Mouse (Mus musculus) MEL (cell line): ENCODE measurements around the gene Gm20388. TPM values are rescaled to one million over a fixed set of nuclear protein-coding genes. Genes with fewer than 3 reads are reported as not detected.

Experiments
- DNase-seq: peaks from one replicate; pipeline ENCODE4 v3.0.0; 2011; ENCODE audit warnings: low read depth, low spot score
- H3K27ac ChIP-seq: 2 replicates; pipeline ENCODE4 v1.5.1; 2012; ENCODE audit warnings: low read depth, mild to moderate bottlenecking, control low read depth, low read length, moderate library complexity; ENCODE audit not compliant: control insufficient read depth
- H3K27me3 ChIP-seq, 2 experiments: fragments of 150-350 bp in 1 of 2; sonication (generic) in 1 of 2; 2 replicates each; pipeline ENCODE4 v1.6.1; 2012; ENCODE audit warnings: low read length in 2 of 2, mild to moderate bottlenecking in 2 of 2, improper control_type of control experiment in 1 of 2, moderate library complexity in 1 of 2; ENCODE audit not compliant: insufficient read depth in 2 of 2, control insufficient read depth in 1 of 2
- H3K36me3 ChIP-seq, 2 experiments: 2 replicates each; pipeline ENCODE4 v1.6.1; 2012 to 2014; ENCODE audit warnings: low read length in 2 of 2, improper control_type of control experiment in 1 of 2, inconsistent platforms in 1 of 2, mild to moderate bottlenecking in 1 of 2; ENCODE audit not compliant: insufficient read depth in 2 of 2, control insufficient read depth in 1 of 2
- H3K4me1 ChIP-seq, 2 experiments: fragments of 150-350 bp in 1 of 2; sonication (generic) in 1 of 2; 2 replicates each; pipeline ENCODE4 v1.6.1; 2012; ENCODE audit warnings: low read length in 2 of 2, improper control_type of control experiment in 1 of 2, mild to moderate bottlenecking in 1 of 2; ENCODE audit not compliant: insufficient read depth in 2 of 2, control insufficient read depth in 1 of 2
- H3K4me3 ChIP-seq, 2 experiments: fragments of 150-350 bp in 1 of 2; sonication (generic) in 1 of 2; 2 replicates each; pipeline ENCODE4 v1.5.1; 2012; ENCODE audit warnings: low read depth in 2 of 2, low read length in 2 of 2, mild to moderate bottlenecking in 2 of 2, moderate library complexity in 2 of 2, control low read depth in 1 of 2, improper control_type of control experiment in 1 of 2; ENCODE audit not compliant: control insufficient read depth in 1 of 2, insufficient read depth in 1 of 2
- H3K79me2 ChIP-seq: 2 replicates; pipeline ENCODE4 v1.6.1; 2012; ENCODE audit warnings: mild to moderate bottlenecking, low read length, moderate library complexity; ENCODE audit not compliant: control insufficient read depth, poor library complexity, insufficient read depth
- H3K9ac ChIP-seq: 2 replicates; pipeline ENCODE4 v1.6.1; 2012; ENCODE audit warnings: low read depth, mild to moderate bottlenecking, control low read depth, low read length, moderate library complexity; ENCODE audit not compliant: control insufficient read depth, poor library complexity, severe bottlenecking
- H3K9me3 ChIP-seq: fragments of 150-350 bp; sonication (generic); replicated peaks from 2 replicates; pipeline ENCODE4 v1.6.1; 2012; ENCODE audit warnings: mild to moderate bottlenecking, low read length, improper control_type of control experiment, moderate library complexity; ENCODE audit not compliant: insufficient read depth
- CHD1 ChIP-seq: IDR thresholded peaks from 2 replicates; pipeline ENCODE4 v1.6.1; 2012; ENCODE audit warnings: low read depth, mild to moderate bottlenecking, inconsistent platforms, low read length, improper control_type of control experiment
- CHD2 ChIP-seq: IDR thresholded peaks from 2 replicates; pipeline ENCODE4 v1.6.1; 2011; ENCODE audit warnings: low read length, improper control_type of control experiment
- CTCF ChIP-seq, 3 experiments: IDR thresholded peaks in 2 of 3; conservative IDR thresholded peaks in 1 of 3; 2 replicates each; pipeline ENCODE4 v1.5.1; 2011 to 2012; ENCODE audit warnings: low read length in 3 of 3, low read depth in 2 of 3, mild to moderate bottlenecking in 2 of 3, improper control_type of control experiment in 1 of 3, inconsistent platforms in 1 of 3, mixed read lengths in 1 of 3, moderate library complexity in 1 of 3; ENCODE audit not compliant: control insufficient read depth in 1 of 3, insufficient read depth in 1 of 3, poor library complexity in 1 of 3, severe bottlenecking in 1 of 3
- ETS1 ChIP-seq: IDR thresholded peaks from 2 replicates; pipeline ENCODE4 v1.6.1; 2012; ENCODE audit warnings: low read depth, mild to moderate bottlenecking, inconsistent platforms, low read length, improper control_type of control experiment, moderate library complexity
- GABPA ChIP-seq: IDR thresholded peaks from 2 replicates; pipeline ENCODE4 v1.6.1; 2012; ENCODE audit warnings: low read depth, mild to moderate bottlenecking, inconsistent platforms, low read length, improper control_type of control experiment, moderate library complexity
- GATA1 ChIP-seq: IDR thresholded peaks from 2 replicates; pipeline ENCODE4 v1.6.1; 2011; ENCODE audit warnings: low read depth, low read length, improper control_type of control experiment
- HCFC1 ChIP-seq: IDR thresholded peaks from 2 replicates; pipeline ENCODE4 v1.6.1; 2012; ENCODE audit warnings: low read depth, mild to moderate bottlenecking, inconsistent platforms, low read length, improper control_type of control experiment, moderate library complexity
- JUND ChIP-seq: IDR thresholded peaks from 2 replicates; pipeline ENCODE4 v1.6.1; 2011; ENCODE audit warnings: low read depth, mild to moderate bottlenecking, improper control_type of control experiment, low read length
- KAT2A ChIP-seq: conservative IDR thresholded peaks from 2 replicates; pipeline ENCODE4 v1.6.1; 2012; ENCODE audit warnings: low read depth, low read length, improper control_type of control experiment, inconsistent platforms
- MAFK ChIP-seq: IDR thresholded peaks from 2 replicates; pipeline ENCODE4 v1.6.1; 2011; ENCODE audit warnings: low read depth, mild to moderate bottlenecking, low read length, improper control_type of control experiment, borderline replicate concordance
- MAX ChIP-seq: IDR thresholded peaks from 2 replicates; pipeline ENCODE4 v1.6.1; 2011; ENCODE audit warnings: low read length, improper control_type of control experiment
- MAZ ChIP-seq: IDR thresholded peaks from 2 replicates; pipeline ENCODE4 v1.6.1; 2012; ENCODE audit warnings: low read depth, mild to moderate bottlenecking, inconsistent platforms, low read length, improper control_type of control experiment
- MEF2A ChIP-seq: IDR thresholded peaks from 2 replicates; pipeline ENCODE4 v1.6.1; 2014; ENCODE audit warnings: low read depth, mild to moderate bottlenecking, inconsistent platforms, low read length, improper control_type of control experiment; ENCODE audit not compliant: poor library complexity, insufficient replicate concordance, severe bottlenecking; ENCODE audit errors: extremely low read depth
- MXI1 ChIP-seq: IDR thresholded peaks from 2 replicates; pipeline ENCODE4 v1.6.1; 2011; ENCODE audit warnings: mild to moderate bottlenecking, low read depth, low read length, improper control_type of control experiment
- MYB ChIP-seq: IDR thresholded peaks from 2 replicates; pipeline ENCODE4 v1.6.1; 2011; ENCODE audit warnings: mild to moderate bottlenecking, low read depth, low read length, improper control_type of control experiment
- NELFE ChIP-seq: IDR thresholded peaks from 2 replicates; pipeline ENCODE4 v1.6.1; 2011; ENCODE audit warnings: low read depth, low read length, improper control_type of control experiment
- POLR2AphosphoS2 ChIP-seq: IDR thresholded peaks from 2 replicates; pipeline ENCODE4 v1.6.1; 2011; ENCODE audit warnings: low read length, improper control_type of control experiment
- RAD21 ChIP-seq: IDR thresholded peaks from 2 replicates; pipeline ENCODE4 v1.6.1; 2011; ENCODE audit warnings: mild to moderate bottlenecking, low read depth, low read length, improper control_type of control experiment
- TAL1 ChIP-seq: IDR thresholded peaks from 2 replicates; pipeline ENCODE4 v1.6.1; 2012; ENCODE audit warnings: mild to moderate bottlenecking, inconsistent platforms, low read length, moderate library complexity, mixed read lengths
- TBP ChIP-seq: IDR thresholded peaks from 2 replicates; pipeline ENCODE4 v1.8.0; 2011; ENCODE audit warnings: low read depth, low read length, improper control_type of control experiment
- USF1 ChIP-seq: IDR thresholded peaks from 2 replicates; pipeline ENCODE4 v1.6.1; 2014; ENCODE audit warnings: low read depth, mild to moderate bottlenecking, inconsistent platforms, low read length, improper control_type of control experiment, moderate library complexity
- ZC3H11A ChIP-seq: IDR thresholded peaks from 2 replicates; pipeline ENCODE4 v1.6.1; 2012; ENCODE audit warnings: low read depth, mild to moderate bottlenecking, inconsistent platforms, low read length, improper control_type of control experiment
- ZKSCAN1 ChIP-seq: IDR thresholded peaks from 2 replicates; pipeline ENCODE4 v1.6.1; 2012; ENCODE audit warnings: low read depth, mild to moderate bottlenecking, inconsistent platforms, low read length, improper control_type of control experiment, moderate library complexity
- polyA plus RNA-seq, 2 experiments: library from polyadenylated mRNA; stranded (reverse) in 1 of 2; unstranded in 1 of 2; fragments of >175 nt in 1 of 2; fragments of >200 nt in 1 of 2; gene quantifications; 2 replicates each; pipeline versions ENCODE4 v1.2.1 to v1.2.4; 2012; ENCODE audit warnings: low replicate concordance in 2 of 2, low read depth in 1 of 2; ENCODE audit not compliant: insufficient read length in 2 of 2, insufficient read depth in 1 of 2, missing spikeins in 1 of 2
- total RNA-seq: library from RNA; depleted of rRNA; stranded (reverse); fragments of 300-350 nt; gene quantifications from 2 replicates; pipeline ENCODE4 v1.2.3, GENCODE M21; 2012

Gene Gm20388
- total and polyA plus RNA-seq, 3 experiments, result 11.1 to 17.8 TPM; not detected in 1

- no peak for TF ChIP-seq KAT2A
- no peak for TF ChIP-seq CHD1
Observed at GRCm38 (mm10) chr8:122644175-122644954, 2733.7 kb downstream of the Gm20388 start (continued).

- Histone ChIP-seq H3K9ac (no peak overlapping the region), H3K4me3 (no peak overlapping the region), H3K36me3 (peaks cover 0 to 11% of the 10 kb centered on the region in 2 experiments; a peak in 2 of 4 replicates), H3K27me3 (no peaks in the 10 kb centered on the region), H3K27ac (no peak overlapping the region), H3K9me3 (no peaks in the 10 kb centered on the region), H3K4me1 (no peaks in the 10 kb centered on the region), H3K79me2 (no peaks in the 10 kb centered on the region)
- no peak for DNase-seq
- TF ChIP-seq ZC3H11A, result no peak
- TF ChIP-seq GABPA, result no peak
- TF ChIP-seq KAT2A, result no peak
- no peak for TF ChIP-seq ETS1
- no peak for TF ChIP-seq MAFK
- TF ChIP-seq TAL1, result no peak
- no peak for TF ChIP-seq MAZ
- no peak for TF ChIP-seq MEF2A
- no peak for TF ChIP-seq HCFC1
- TF ChIP-seq MAX, result no peak
- no peak for TF ChIP-seq JUND
- TF ChIP-seq GATA1, result no peak
- TF ChIP-seq CHD1, result no peak
Observed at GRCm38 (mm10) chr8:122646337-122646736, 2735.7 kb downstream of the Gm20388 start.

GRCm38 (mm10) chr8:122648192-122648970 is 2737.7 kb downstream of the Gm20388 start:
- Histone ChIP-seq H3K36me3 (peaks cover 0 to 12% of the 10 kb centered on the region in 2 experiments; a peak in 2 of 4 replicates), H3K9me3 (no peaks in the 10 kb centered on the region)

More at GRCm38 (mm10) chr8:122648192-122648970, 2737.7 kb downstream of the Gm20388 start:
- TF ChIP-seq MAX, result no peak
- TF ChIP-seq ZKSCAN1, result no peak
- TF ChIP-seq TBP, result no peak
- TF ChIP-seq RAD21, result no peak
- TF ChIP-seq USF1, result no peak
- no peak for TF ChIP-seq NELFE
- TF ChIP-seq POLR2AphosphoS2, result no peak
- TF ChIP-seq MYB, result no peak
- TF ChIP-seq CTCF (IDR thresholded peaks at IDR 0.05 in 2 of 3, conservative IDR thresholded peaks at IDR 0.05 in 1 of 3; ENCODE audit: control insufficient read depth in 1 of 3, insufficient read depth in 1 of 3, low read depth in 2 of 3, low read length in 3 of 3, poor library complexity in 1 of 3, severe bottlenecking in 1 of 3), result no peak
- no peak for TF ChIP-seq GABPA
- TF ChIP-seq CHD2, result no peak
- TF ChIP-seq MXI1, result no peak
- no peak for TF ChIP-seq ZC3H11A
- Histone ChIP-seq H3K4me3 (no peak overlapping the region), H3K27ac (no peak overlapping the region), H3K4me1 (no peaks in the 10 kb centered on the region), H3K27me3 (no peaks in the 10 kb centered on the region), H3K9ac (no peak overlapping the region), H3K79me2 (0 out of 2 replicates have a peak, but pooled peaks cover 4% of the 10 kb centered on the region)
- no peak for DNase-seq
